Mouse (Mus musculus): ENCODE measurements at regions not wholly inside any gene's neighbourhood (a gene's known extent, or its start where the extent isn't known, plus 50 kb on each side); places are given as distances from the start of the nearest gene placed in this dataset.

GRCm38 (mm10) chr2:133371490-133372215 lies 180.3 kb upstream of the Bmp2 start:
- no peak for TF ChIP-seq CTCF (IDR thresholded peaks at IDR 0.05)
- TF ChIP-seq EP300 (IDR thresholded peaks at IDR 0.05) = no peak

All from lung, postnatal 0 days (tissue).